ENCODE assay signal across 8 mouse cellular contexts in genomic region chr11:101062165-101062884, GRCm38 (mm10). TPM values are rescaled to one million over a fixed set of nuclear protein-coding genes. Genes with fewer than 3 reads are reported as not detected.
A peak's percentile ranks its signal among the peaks of the same experiment; 100 is the strongest.
DNase-seq lines count a peak whose midpoint lies in the region; ATAC-seq and TF ChIP-seq lines count a peak whose summit lies in the region.

No protein-coding gene starts in this region.

- no peak for TF ChIP-seq CTCF in kidney, adult 2 months (conservative IDR thresholded peaks at IDR 0.05; ENCODE audit: insufficient read depth, insufficient read length, low read depth, low read length)
- TF ChIP-seq CTCF in small intestine, adult 2 months (IDR thresholded peaks at IDR 0.05; ENCODE audit: extremely low read depth, insufficient read length, insufficient replicate concordance, low read depth, low read length) = no peak

- no peak for TF ChIP-seq POLR2A in kidney, adult 2 months (IDR thresholded peaks at IDR 0.05; ENCODE audit: low read depth, low read length)
- TF ChIP-seq POLR2A in small intestine, adult 2 months (IDR thresholded peaks at IDR 0.05; ENCODE audit: low read depth, low read length) = no peak

- peaks cover 9% of the 10 kb centered on the region for H3K4me1 ChIP-seq in kidney, adult 2 months (ENCODE audit: control insufficient read depth, insufficient read depth, low read length)
- peaks cover 94% of the 10 kb centered on the region for H3K4me1 ChIP-seq in heart, embryonic 10.5 days
- peaks cover 33% of the 10 kb centered on the region for H3K4me1 ChIP-seq in small intestine, adult 2 months (ENCODE audit: control insufficient read depth, insufficient read depth, insufficient read length, low read length)

- no peaks in the 10 kb centered on the region for H3K9me3 ChIP-seq in heart, embryonic 10.5 days

- ATAC-seq in erythroid progenitor cell, adult 5-6 weeks (replicated peaks; ENCODE audit: low FRiP score, poor library complexity, severe bottlenecking) = no peak

- 0 out of 2 replicates have a peak overlapping the region, but pooled peaks have one; percentile 9 for H3K27ac ChIP-seq in kidney, adult 2 months (ENCODE audit: insufficient read depth, low read depth, low read length)
- H3K27ac ChIP-seq in heart, embryonic 10.5 days = peak overlapping the region; percentile 93
- H3K27ac ChIP-seq in small intestine, adult 2 months (ENCODE audit: insufficient read depth, low read depth, low read length) = peak overlapping the region; percentile 89

- no peaks in the 10 kb centered on the region for H3K36me3 ChIP-seq in kidney, adult 2 months (ENCODE audit: control insufficient read depth, insufficient read depth, low read length)
- peaks cover 14% of the 10 kb centered on the region; the same call in 1 of the 2 replicates for H3K36me3 ChIP-seq in heart, embryonic 10.5 days
- H3K36me3 ChIP-seq in small intestine, adult 2 months (ENCODE audit: control insufficient read depth, insufficient read depth, low read length) = peaks cover 5% of the 10 kb centered on the region; the same call in 1 of the 2 replicates

- WGBS in kidney, adult 2 months = 75% methylated on average over 12 of the region's 12 CpGs
- WGBS in heart, embryonic 10.5 days = 78% methylated on average over 12 of the region's 12 CpGs
- 74% methylated on average over 12 of the region's 12 CpGs for WGBS in small intestine, adult 2 months

- H3K27me3 ChIP-seq in kidney, adult 2 months (replicated peaks; ENCODE audit: control insufficient read depth, insufficient read depth, low read length) = no peaks in the 10 kb centered on the region
- H3K27me3 ChIP-seq in heart, embryonic 10.5 days (ENCODE audit: insufficient read depth, poor library complexity, severe bottlenecking) = no peaks in the 10 kb centered on the region
- no peaks in the 10 kb centered on the region for H3K27me3 ChIP-seq in small intestine, adult 2 months (ENCODE audit: control insufficient read depth, insufficient read depth, low read length)

- H3K4me3 ChIP-seq in kidney, adult 2 months (ENCODE audit: insufficient read depth, low read depth, low read length) = no peak overlapping the region
- H3K4me3 ChIP-seq in heart, embryonic 10.5 days = 0 out of 2 replicates have a peak overlapping the region, but pooled peaks have one; percentile 6
- H3K4me3 ChIP-seq in small intestine, adult 2 months (ENCODE audit: low read depth, low read length) = no peak overlapping the region

- peak; percentile 50 for DNase-seq in kidney, adult 2 months
- no peak for DNase-seq in kidney, adult 11 months
- peak; percentile 54 for DNase-seq in adrenal gland, postnatal 10 days
- no peak for DNase-seq in heart, embryonic 10.5 days (ENCODE audit: low spot score)
- DNase-seq in layer of hippocampus, postnatal 36 days = peak; percentile 70 to 72
- no peak for DNase-seq in cerebellum, adult 11 months

RNA-seq across cellular contexts. Expression of gene Naglu, which starts 7.5 kb away (rescaled TPM):
- polyA plus RNA-seq in kidney, adult 2 months (2012; rRNA removed) = 50.6 and 60.6 TPM in 2 replicates
- 10 to 100 TPM; 27.3 to 28.2 TPM for total RNA-seq in adrenal gland, postnatal 10 days (2021)
- polyA plus RNA-seq in heart, embryonic 10.5 days (2016; fragmentation: Nextera tagmentation; extraction: Ambion mirVana) = 13.9 and 15.8 TPM in 2 replicates
- total RNA-seq in layer of hippocampus, postnatal 36 days (2021) = 1 to 10 TPM; 7.2 to 9.1 TPM
- polyA plus RNA-seq in small intestine, adult 2 months (2012; rRNA removed) = 11.8 and 19.1 TPM in 2 replicates
- 2.2 and 3.8 TPM in 2 replicates for total RNA-seq in erythroid progenitor cell, adult 5-6 weeks (2015; ENCODE audit: low replicate concordance)
- total RNA-seq in erythroid progenitor cell, adult 5-6 weeks (2017; ENCODE audit: low replicate concordance) = 4.5 and 9.9 TPM in 2 replicates

RNA-seq across cellular contexts. Expression of gene Hsd17b1, which starts 15.9 kb away (rescaled TPM):
- 0.44 and 0.83 TPM in 2 replicates for polyA plus RNA-seq in kidney, adult 2 months (2012; rRNA removed)
- total RNA-seq in adrenal gland, postnatal 10 days (2021) = under 1 TPM; 0.45 to 0.67 TPM
- 0.21 TPM in 1 of 2 replicates, not detected in the other for polyA plus RNA-seq in heart, embryonic 10.5 days (2016; fragmentation: Nextera tagmentation; extraction: Ambion mirVana)
- total RNA-seq in layer of hippocampus, postnatal 36 days (2021) = 1 to 10 TPM in 1 of 2 experiments, under 1 TPM in 1; 0.67 to 1.7 TPM
- 0.20 and 0.28 TPM in 2 replicates for polyA plus RNA-seq in small intestine, adult 2 months (2012; rRNA removed)
- total RNA-seq in erythroid progenitor cell, adult 5-6 weeks (2015; ENCODE audit: low replicate concordance) = 2.2 TPM in 1 of 2 replicates, not detected in the other
- total RNA-seq in erythroid progenitor cell, adult 5-6 weeks (2017; ENCODE audit: low replicate concordance) = 0.26 TPM in 1 of 2 replicates, not detected in the other

RNA-seq across cellular contexts. Expression of gene Coasy, which starts 20.0 kb away (rescaled TPM):
- 154 and 200 TPM in 2 replicates for polyA plus RNA-seq in kidney, adult 2 months (2012; rRNA removed)
- 100 to 1,000 TPM in 1 of 2 experiments, 10 to 100 TPM in 1; 98.0 to 102 TPM for total RNA-seq in adrenal gland, postnatal 10 days (2021)
- polyA plus RNA-seq in heart, embryonic 10.5 days (2016; fragmentation: Nextera tagmentation; extraction: Ambion mirVana) = 36.5 and 37.0 TPM in 2 replicates
- 10 to 100 TPM; 27.0 to 28.0 TPM for total RNA-seq in layer of hippocampus, postnatal 36 days (2021)
- 26.3 and 38.9 TPM in 2 replicates for polyA plus RNA-seq in small intestine, adult 2 months (2012; rRNA removed)
- 2.5 and 3.8 TPM in 2 replicates for total RNA-seq in erythroid progenitor cell, adult 5-6 weeks (2015; ENCODE audit: low replicate concordance)
- 1.7 and 6.8 TPM in 2 replicates for total RNA-seq in erythroid progenitor cell, adult 5-6 weeks (2017; ENCODE audit: low replicate concordance)

RNA-seq across cellular contexts. Expression of gene Mlx, which starts 24.8 kb away (rescaled TPM):
- polyA plus RNA-seq in kidney, adult 2 months (2012; rRNA removed) = 56.9 and 67.9 TPM in 2 replicates
- 10 to 100 TPM; 32.9 to 35.0 TPM for total RNA-seq in adrenal gland, postnatal 10 days (2021)
- 42.6 and 52.0 TPM in 2 replicates for polyA plus RNA-seq in heart, embryonic 10.5 days (2016; fragmentation: Nextera tagmentation; extraction: Ambion mirVana)
- 10 to 100 TPM; 42.1 to 53.7 TPM for total RNA-seq in layer of hippocampus, postnatal 36 days (2021)
- polyA plus RNA-seq in small intestine, adult 2 months (2012; rRNA removed) = 54.1 and 100 TPM in 2 replicates
- 36.0 and 43.6 TPM in 2 replicates for total RNA-seq in erythroid progenitor cell, adult 5-6 weeks (2015; ENCODE audit: low replicate concordance)
- total RNA-seq in erythroid progenitor cell, adult 5-6 weeks (2017; ENCODE audit: low replicate concordance) = 16.8 and 26.4 TPM in 2 replicates

RNA-seq across cellular contexts. Expression of gene Psmc3ip, which starts 32.9 kb away (rescaled TPM):
- polyA plus RNA-seq in kidney, adult 2 months (2012; rRNA removed) = 1.2 and 1.9 TPM in 2 replicates
- total RNA-seq in adrenal gland, postnatal 10 days (2021) = 1 to 10 TPM; 6.6 to 7.1 TPM
- 29.6 and 40.8 TPM in 2 replicates for polyA plus RNA-seq in heart, embryonic 10.5 days (2016; fragmentation: Nextera tagmentation; extraction: Ambion mirVana)
- total RNA-seq in layer of hippocampus, postnatal 36 days (2021) = 1 to 10 TPM; 3.6 to 3.9 TPM
- polyA plus RNA-seq in small intestine, adult 2 months (2012; rRNA removed) = 0.22 and 0.46 TPM in 2 replicates
- 5.9 and 7.9 TPM in 2 replicates for total RNA-seq in erythroid progenitor cell, adult 5-6 weeks (2015; ENCODE audit: low replicate concordance)
- 13.2 and 29.0 TPM in 2 replicates for total RNA-seq in erythroid progenitor cell, adult 5-6 weeks (2017; ENCODE audit: low replicate concordance)

Comparison
In these comparisons a context has a peak if more than half of its experiments do, and no peak if none do; other contexts are left out.
1. DNase-seq: peak in kidney, adult 2 months (single experiment), adrenal gland, postnatal 10 days (single experiment) and layer of hippocampus, postnatal 36 days (2 of 2); none in kidney, adult 11 months (single experiment), heart, embryonic 10.5 days (single experiment) and cerebellum, adult 11 months (single experiment).
2. H3K27ac ChIP-seq: peak in every context shown above with its lines; median percentile 93 in heart, embryonic 10.5 days; 89 in small intestine, adult 2 months; 9 in kidney, adult 2 months.